Mouse (Mus musculus): ENCODE measurements around the gene Bdnf. TPM values are rescaled to one million over a fixed set of nuclear protein-coding genes. Genes with fewer than 3 reads are reported as not detected.

Gene Bdnf
- total RNA-seq, 2 experiments from 2014 or later = 5.3 to 7.9 TPM

GRCm38 (mm10) chr2:109766772-109767171 lies 92.3 kb downstream of the Bdnf start:
- DNase-seq = no peak
- intact Hi-C loops (cut with DNase I) = no loop called here

DNA sequence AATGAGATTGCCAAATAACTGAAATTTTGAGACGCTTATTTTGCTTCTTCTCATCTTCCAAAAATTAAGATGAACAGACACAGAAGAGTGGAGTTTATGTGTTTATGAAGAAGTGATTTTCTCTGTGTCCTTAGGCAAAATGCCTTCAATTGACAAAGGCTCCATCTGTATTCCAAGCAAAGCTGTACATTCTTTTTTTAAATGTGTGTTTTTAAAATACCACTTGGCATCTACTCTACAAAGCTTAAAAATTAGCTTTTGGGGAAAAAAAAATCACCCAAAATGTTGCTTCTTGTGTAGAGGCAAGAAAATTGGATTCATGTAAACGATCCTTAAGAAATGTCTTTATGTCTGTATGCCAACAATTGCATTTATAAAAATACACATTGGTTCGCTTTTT lies 94.3 kb downstream of the Bdnf start:
- no peak for DNase-seq
- intact Hi-C loops (cut with DNase I) = no loop called here

GRCm38 (mm10) chr2:109776374-109776773 lies 101.9 kb downstream of the Bdnf start:
- no peak for DNase-seq
- intact Hi-C loops (cut with DNase I) = no loop called here

Other genes with a start within 250 kb of the Bdnf start
- gene Lin7c, start 216.2 kb downstream of the Bdnf start, total RNA-seq (2021) = 10 to 100 TPM; 38.8 to 46.3 TPM
- gene Lgr4, start 242.9 kb downstream of the Bdnf start, total RNA-seq (2021) = 10 to 100 TPM; 26.3 TPM

All from heart, postnatal 36 days (tissue).